Mouse (Mus musculus): ENCODE data around the gene Fam19a1.

Gene Fam19a1

DNA sequence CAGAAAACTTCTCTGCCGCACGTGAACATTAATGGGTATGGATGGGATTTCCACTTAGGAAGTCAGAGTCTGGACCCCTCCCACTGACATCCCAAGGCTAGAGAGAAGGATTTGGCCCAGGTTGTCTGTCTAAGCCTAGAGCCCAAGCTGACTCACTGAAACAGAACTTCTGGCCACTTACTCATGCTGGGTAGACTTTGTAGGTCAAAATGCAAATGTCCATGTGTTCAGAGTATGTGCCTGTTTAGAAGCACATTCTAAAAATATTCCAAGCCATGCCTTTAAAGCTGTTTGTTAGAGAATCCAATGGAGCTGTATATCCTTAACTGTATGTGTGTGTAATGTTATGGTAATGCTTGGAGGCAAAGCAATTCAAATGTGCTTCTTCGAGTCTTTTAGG is 145.7 kb downstream of the Fam19a1 start:
- DNase-seq (ENCODE audit: low spot score) = peak; percentile 6

DNA sequence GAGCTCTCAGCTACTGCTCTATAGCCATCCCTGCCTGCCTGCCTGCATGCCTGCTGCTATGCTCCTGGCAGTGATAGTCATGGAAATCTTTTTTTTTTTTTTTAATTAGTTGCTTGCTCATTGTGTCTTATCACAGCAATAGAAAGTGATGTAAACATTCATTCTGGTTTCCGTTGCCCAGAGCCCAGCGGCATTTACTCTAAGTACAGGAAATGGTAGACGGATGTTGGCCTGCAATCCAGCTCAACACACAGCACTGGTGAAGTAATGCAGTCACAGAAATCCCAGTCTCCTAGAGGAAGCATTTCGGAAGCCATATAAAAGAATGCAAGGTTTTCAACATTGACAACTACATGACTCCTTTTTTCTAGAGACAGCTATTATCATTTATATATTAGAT is 153.5 kb downstream of the Fam19a1 start:
- DNase-seq (ENCODE audit: low spot score) = no peak

DNA sequence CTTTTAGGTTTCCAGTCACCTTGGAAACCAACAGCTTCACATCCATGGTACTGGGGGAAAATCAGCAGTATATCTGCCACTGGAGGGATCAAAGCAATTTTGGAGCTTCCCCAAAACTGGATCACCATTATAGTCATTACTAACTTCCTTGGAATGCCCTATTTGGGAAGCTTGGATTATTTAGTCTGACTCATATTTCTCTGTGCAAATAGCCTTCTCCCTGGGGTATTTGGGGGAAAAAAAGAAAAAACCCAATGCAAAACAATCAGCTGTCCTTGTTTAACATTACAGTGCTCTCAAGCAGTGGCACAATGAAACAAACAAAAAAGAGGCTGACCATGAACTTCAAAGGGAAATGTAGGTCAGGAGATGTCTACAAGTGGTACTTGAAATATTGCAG is 155.8 kb downstream of the Fam19a1 start:
- DNase-seq (ENCODE audit: low spot score) = no peak

DNA sequence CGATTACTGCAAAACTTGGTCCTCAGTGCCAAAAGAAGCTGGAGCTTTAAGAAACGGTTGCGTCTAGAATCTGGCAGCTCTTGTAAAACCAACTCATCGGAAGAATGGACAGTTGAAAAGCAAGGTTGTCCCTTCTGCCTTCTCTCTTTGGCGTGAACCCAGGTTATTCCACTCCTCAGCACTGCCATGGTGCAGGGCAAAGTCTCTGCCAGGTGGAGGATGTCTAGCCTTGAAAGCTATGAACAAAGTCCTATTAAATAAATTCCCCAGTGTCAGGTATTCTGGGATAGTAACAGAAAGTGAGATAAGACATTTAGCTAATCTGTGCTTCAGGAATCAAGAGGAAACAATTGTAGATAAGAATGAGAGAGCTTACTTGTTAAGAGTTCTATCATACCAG is 157.5 kb downstream of the Fam19a1 start:
- no peak for DNase-seq (ENCODE audit: low spot score)

DNA sequence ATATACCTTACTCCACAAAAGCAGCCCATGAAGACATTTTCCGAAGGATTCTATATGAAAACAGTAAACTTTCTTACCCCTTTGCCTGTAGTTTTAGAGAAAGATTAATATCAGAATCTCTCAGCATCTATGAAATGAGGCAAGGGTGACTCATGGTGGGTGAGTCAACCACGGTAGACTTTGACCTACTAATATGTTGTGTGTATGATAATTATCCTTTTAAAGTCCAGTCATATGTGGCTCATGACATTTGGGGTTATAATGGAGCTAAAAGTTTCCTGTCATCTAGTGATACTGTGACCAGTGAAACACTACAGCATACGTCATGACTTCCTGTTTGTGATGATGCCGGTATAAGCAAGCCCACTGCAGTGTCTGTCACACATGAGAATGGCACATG is 170.8 kb downstream of the Fam19a1 start:
- no peak for DNase-seq (ENCODE audit: low spot score)

GRCm38 (mm10) chr6:96284590-96284989 is 171.6 kb downstream of the Fam19a1 start:
- DNase-seq (ENCODE audit: low spot score) = no peak

DNA sequence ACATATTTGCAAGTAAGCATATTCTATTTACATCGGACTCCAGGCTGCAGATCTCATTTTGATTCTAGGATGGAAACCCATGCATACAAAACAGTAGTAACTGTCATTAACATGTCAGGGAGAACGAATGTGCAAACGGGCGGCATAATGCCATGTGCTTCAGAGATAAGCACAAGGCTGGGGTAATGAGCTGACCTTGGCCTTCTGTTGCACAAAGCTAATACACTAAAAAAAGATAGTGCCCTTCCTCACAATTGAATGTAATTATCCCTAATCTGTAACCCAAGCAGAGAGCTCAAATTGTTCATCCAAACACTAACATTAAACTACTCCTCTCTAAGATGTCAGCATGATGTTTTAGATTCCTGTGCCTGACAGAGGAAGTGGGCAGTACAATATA is 173.3 kb downstream of the Fam19a1 start:
- no peak for DNase-seq (ENCODE audit: low spot score)

DNA sequence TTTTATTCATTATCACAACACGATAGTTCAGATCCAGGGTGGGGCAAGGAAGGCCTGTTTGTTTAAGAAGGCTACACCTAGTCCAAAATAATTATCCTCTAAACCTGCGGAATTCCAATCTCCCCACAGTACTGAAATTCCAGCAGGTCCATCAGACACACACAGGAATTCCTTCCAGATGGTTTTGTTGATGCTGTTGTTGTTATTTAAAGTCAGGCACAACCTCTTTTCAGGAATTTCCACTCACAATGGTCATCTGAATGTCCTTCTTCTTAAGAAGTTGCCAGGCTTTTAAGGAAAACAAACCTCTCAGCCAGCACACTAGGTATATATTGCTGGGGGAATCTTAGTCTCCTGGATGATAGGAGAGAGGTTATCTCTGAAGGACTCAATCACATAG is 174.4 kb downstream of the Fam19a1 start:
- no peak for DNase-seq (ENCODE audit: low spot score)

GRCm38 (mm10) chr6:96289672-96290071 is 176.7 kb downstream of the Fam19a1 start:
- no peak for DNase-seq (ENCODE audit: low spot score)

DNA sequence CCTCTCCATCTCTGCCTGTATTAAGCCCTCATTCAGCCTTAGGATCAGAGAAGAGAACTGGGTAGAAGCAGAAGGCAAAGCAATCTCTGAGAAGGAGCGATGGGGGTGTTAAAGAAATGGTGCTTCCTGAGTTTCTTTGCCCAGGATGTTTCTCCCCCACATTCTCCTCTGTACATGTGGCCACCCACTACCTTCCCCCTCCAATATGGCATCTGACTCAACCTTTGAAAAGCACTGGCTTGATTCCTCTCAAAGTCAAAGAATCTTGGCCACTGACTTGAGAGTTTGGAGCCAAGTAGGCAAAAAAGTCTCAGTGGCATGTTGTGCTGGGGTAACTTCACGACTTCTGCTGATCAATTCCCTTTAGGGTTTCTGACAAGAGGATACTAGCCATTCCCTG is 234.5 kb downstream of the Fam19a1 start:
- DNase-seq (ENCODE audit: low spot score) = no peak

DNA sequence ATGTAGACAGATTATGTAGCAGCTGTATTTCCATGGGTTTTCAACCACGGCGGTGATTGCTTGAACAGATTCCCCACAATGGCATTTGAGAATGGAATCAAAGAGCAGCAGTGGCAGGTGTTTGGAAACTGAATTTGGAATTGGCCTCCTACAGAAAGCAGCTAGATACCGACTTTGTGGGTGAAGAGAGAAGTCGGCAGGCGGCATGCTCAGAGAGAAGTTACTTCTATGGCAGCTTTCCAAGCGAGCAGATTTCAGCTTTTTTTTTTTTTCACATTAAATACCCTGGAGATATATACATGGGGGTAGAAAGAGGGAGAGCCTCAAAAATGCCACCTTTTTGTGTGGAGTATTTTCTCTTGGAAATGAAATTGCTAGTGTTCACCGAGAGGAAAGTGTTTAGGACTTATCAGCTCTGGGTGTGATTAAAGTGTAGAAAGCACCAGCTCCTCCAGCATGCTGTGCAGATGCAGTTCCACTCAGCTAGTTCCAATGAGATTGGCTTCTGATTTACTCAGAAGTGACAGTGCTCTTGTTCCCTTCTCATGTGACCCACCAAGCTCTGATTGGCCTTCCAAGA is 236.6 kb downstream of the Fam19a1 start:
- peak; percentile 47 for DNase-seq (ENCODE audit: low spot score)

- no peak for DNase-seq (ENCODE audit: low spot score)
Observed at GRCm38 (mm10) chr6:96369544-96369943, 256.6 kb downstream of the Fam19a1 start.

DNA sequence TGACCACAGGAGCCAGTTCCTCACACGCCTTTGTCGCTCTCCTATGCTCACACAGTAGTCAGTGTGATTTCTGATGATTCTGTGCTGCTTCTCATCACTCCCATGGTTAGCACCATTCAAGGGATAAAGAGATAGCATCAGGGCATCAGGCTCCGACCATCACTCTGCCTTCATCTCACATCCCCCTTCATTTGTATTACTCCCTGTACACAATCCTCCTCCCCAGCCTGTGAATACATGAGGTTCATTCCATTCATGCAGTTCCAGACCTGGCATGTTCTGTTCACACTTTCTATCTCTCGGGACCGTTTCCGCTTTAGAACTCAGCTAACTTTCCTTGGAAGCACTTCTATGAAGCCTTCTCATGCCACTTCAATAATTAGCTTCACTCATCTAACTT is 259.9 kb downstream of the Fam19a1 start:
- DNase-seq (ENCODE audit: low spot score) = no peak

GRCm38 (mm10) chr6:96373274-96373673 is 260.3 kb downstream of the Fam19a1 start:
- no peak for DNase-seq (ENCODE audit: low spot score)

DNA sequence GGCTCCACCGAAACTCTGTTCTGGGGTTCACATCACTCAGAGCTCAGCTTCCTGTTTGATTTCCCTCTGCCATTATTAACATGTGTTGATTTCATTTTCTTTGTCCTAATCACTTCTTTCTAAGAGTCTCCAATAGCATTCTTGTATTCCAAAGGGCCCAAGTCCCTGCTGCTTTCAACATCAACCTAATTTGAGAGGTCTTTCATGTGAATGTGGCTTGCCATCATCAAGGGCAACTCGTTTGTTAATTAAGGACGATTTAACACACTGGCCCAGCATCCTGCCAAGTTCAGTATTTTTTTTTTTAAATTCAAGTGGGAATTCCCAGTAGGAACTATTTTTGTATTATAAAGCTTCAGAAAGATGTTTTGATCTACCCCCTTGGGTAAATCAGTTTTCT is 263.8 kb downstream of the Fam19a1 start:
- no peak for DNase-seq (ENCODE audit: low spot score)

- DNase-seq (ENCODE audit: low spot score) = no peak
Observed at GRCm38 (mm10) chr6:96379229-96379628, 266.3 kb downstream of the Fam19a1 start.

- no peak for DNase-seq (ENCODE audit: low spot score)
Observed at GRCm38 (mm10) chr6:96384441-96384840, 271.5 kb downstream of the Fam19a1 start.

DNA sequence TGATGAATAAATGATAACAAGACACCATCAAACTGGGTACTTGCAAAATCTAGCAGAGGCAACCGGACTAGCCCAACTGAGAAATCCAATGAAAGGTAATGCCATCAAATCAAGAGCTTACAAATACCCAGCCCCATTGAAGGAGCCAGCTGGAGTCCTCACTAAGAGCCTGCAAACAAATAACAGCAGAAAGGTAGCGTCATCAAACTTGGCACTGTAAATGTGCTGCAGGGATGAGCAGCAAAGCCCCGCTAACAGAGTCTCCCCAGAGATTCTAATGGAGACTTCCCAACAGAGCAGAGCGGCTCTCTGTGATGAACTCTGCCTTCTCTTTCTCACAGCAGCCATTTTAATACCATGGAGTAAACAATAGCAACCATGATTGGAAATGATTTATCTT is 305.9 kb downstream of the Fam19a1 start:
- no peak for DNase-seq (ENCODE audit: low spot score)

DNA sequence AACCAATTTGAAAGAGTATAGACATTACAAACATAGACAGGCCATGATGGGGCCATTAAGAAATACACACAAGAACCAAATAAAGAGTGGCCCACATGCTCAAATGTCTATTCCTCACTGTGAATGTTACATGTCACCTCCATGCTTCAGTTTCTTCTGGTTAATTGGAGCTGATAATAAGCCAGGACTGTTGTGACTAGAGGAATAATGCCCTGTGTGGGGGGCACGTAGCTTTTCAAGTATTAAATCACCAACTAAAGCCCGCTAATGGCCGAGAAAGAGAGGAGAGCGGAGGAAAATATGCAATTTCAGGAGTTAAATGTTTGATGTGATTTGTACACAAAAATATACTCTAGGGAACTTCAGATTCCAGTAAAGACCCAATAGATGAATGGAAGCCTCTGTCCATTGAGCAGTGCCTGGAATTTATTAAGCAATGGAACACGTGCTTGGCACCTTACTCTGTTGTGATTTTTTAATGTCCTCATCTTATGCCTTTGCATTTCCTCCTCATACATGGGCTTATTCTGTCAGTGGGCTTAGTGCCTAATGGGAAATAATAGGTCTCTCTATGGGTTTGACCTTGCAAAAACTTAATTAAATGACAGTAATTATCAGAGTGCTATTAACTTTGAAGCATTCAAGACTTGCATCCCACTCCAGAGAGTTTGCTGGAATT is 306.9 kb downstream of the Fam19a1 start:
- DNase-seq (ENCODE audit: low spot score) = no peak

- no peak for DNase-seq (ENCODE audit: low spot score)
Observed at GRCm38 (mm10) chr6:96420515-96420914, 307.6 kb downstream of the Fam19a1 start.

DNA sequence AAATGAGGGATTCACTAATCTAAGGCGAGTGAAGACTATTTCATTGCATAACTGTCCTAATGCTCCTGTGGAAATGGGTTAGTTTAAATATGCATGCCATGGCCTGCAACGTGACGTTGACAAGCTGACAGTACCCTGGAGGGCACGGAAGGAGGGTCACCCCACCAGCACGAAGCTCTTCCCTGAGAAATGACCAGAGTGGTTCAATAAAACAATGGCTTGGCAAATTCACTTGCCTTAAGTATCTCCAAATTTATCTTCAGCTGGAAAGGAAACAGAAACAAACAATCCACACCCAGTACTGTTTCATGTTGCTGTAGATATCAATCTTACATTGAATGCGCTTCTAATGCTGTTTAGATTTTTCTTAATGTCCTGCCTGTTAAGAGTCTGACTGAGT is 316.4 kb downstream of the Fam19a1 start:
- DNase-seq (ENCODE audit: low spot score) = no peak

GRCm38 (mm10) chr6:96432397-96432796 is 319.4 kb downstream of the Fam19a1 start:
- DNase-seq (ENCODE audit: low spot score) = no peak

- DNase-seq (ENCODE audit: low spot score) = no peak
Observed at GRCm38 (mm10) chr6:96433896-96434295, 320.9 kb downstream of the Fam19a1 start.

GRCm38 (mm10) chr6:96435545-96435944 is 322.6 kb downstream of the Fam19a1 start:
- DNase-seq (ENCODE audit: low spot score) = no peak
